9 mouse cellular contexts compared by ENCODE assay signal in genomic region chr4:140084521-140085011, GRCm38 (mm10).
A peak's percentile ranks its signal among the peaks of the same experiment; 100 is the strongest.
DNase-seq lines count a peak whose midpoint lies in the region; ATAC-seq and TF ChIP-seq lines count a peak whose summit lies in the region.
"Had no signal": no experiment of that assay in that cellular context is flagged by ENCODE, and none has a peak within 500 bp of the region (broad histone marks: within the 10 kb centered on the region; RNA-seq: fewer than 3 reads in every experiment).

No protein-coding gene starts in this region.

- no peaks in the 10 kb centered on the region for H3K79me2 ChIP-seq in liver, adult 2 months (ENCODE audit: control insufficient read depth, insufficient read depth, low read length)

- H3K4me2 ChIP-seq in embryonic facial prominence, embryonic 13.5 days: no peak overlapping the region
- H3K4me2 ChIP-seq in heart, postnatal 0 days (ENCODE audit: low read depth, low read length): no peak overlapping the region
- H3K4me2 ChIP-seq: neural tube, embryonic 12.5 days had no signal

- H3K27ac ChIP-seq in embryonic facial prominence, embryonic 13.5 days: no peak overlapping the region; the same call in 1 of the 2 replicates
- no peak overlapping the region for H3K27ac ChIP-seq in embryonic facial prominence, embryonic 10.5 days (replicated peaks)
- no peak overlapping the region for H3K27ac ChIP-seq in liver, adult 2 months (replicated peaks; ENCODE audit: insufficient read depth, low read depth, low read length)
- no peak overlapping the region for H3K27ac ChIP-seq in heart, postnatal 0 days (ENCODE audit: low read depth)
- H3K27ac ChIP-seq: neural tube, embryonic 12.5 days had no signal

- H3K4me3 ChIP-seq in embryonic facial prominence, embryonic 13.5 days: no peak overlapping the region
- no peak overlapping the region for H3K4me3 ChIP-seq in embryonic facial prominence, embryonic 10.5 days
- H3K4me3 ChIP-seq in liver, adult 2 months (ENCODE audit: insufficient read depth, low read depth, low read length): no peak overlapping the region
- H3K4me3 ChIP-seq in heart, postnatal 0 days (ENCODE audit: low read depth, low read length): no peak overlapping the region
- H3K4me3 ChIP-seq: neural tube, embryonic 12.5 days had no signal

- H3K9ac ChIP-seq in embryonic facial prominence, embryonic 13.5 days: no peak overlapping the region
- no peak overlapping the region for H3K9ac ChIP-seq in liver, adult 2 months (ENCODE audit: low read depth, low read length)
- no peak overlapping the region for H3K9ac ChIP-seq in heart, postnatal 0 days (replicated peaks; ENCODE audit: low read depth, low read length)
- H3K9ac ChIP-seq: neural tube, embryonic 12.5 days had no signal

- peak; percentile 56; the same call in 1 of the 2 replicates for ATAC-seq in embryonic facial prominence, embryonic 13.5 days (ENCODE audit: insufficient number of reproducible peaks, insufficient read depth, low FRiP score, low TSS enrichment, low read depth)
- peak; percentile 49; the same call in 1 of the 2 replicates for ATAC-seq in heart, postnatal 0 days (ENCODE audit: insufficient read depth, low read depth)
- ATAC-seq in megakaryocyte, adult 5-6 weeks (ENCODE audit: poor library complexity, severe bottlenecking): no peak

- TF ChIP-seq EP300 in heart, postnatal 0 days (IDR thresholded peaks at IDR 0.05; ENCODE audit: low read depth): no peak

- H3K9me3 ChIP-seq in embryonic facial prominence, embryonic 13.5 days: no peaks in the 10 kb centered on the region
- H3K9me3 ChIP-seq in embryonic facial prominence, embryonic 10.5 days: no peaks in the 10 kb centered on the region
- no peaks in the 10 kb centered on the region for H3K9me3 ChIP-seq in heart, postnatal 0 days (replicated peaks; ENCODE audit: control insufficient read depth, low read length)
- H3K9me3 ChIP-seq: neural tube, embryonic 12.5 days had no signal

- H3K36me3 ChIP-seq in embryonic facial prominence, embryonic 13.5 days: no peaks in the 10 kb centered on the region
- H3K36me3 ChIP-seq in embryonic facial prominence, embryonic 10.5 days (replicated peaks): no peaks in the 10 kb centered on the region
- H3K36me3 ChIP-seq in liver, adult 2 months (ENCODE audit: control insufficient read depth, insufficient read depth, low read length): no peaks in the 10 kb centered on the region
- no peaks in the 10 kb centered on the region for H3K36me3 ChIP-seq in heart, postnatal 0 days (replicated peaks; ENCODE audit: control insufficient read depth, insufficient read depth, low read length)
- H3K36me3 ChIP-seq: neural tube, embryonic 12.5 days had no signal

- no peak for TF ChIP-seq POLR2A in liver, adult 2 months (IDR thresholded peaks at IDR 0.05; ENCODE audit: extremely low read depth, insufficient read depth, low read length)

- DNase-seq in embryonic facial prominence, embryonic 10.5 days (ENCODE audit: low spot score): no peak
- DNase-seq in liver, adult 2 months (ENCODE audit: extremely low read depth, low read depth, low spot score): peak; percentile 60
- no peak for DNase-seq in liver
- no peak for DNase-seq in heart, postnatal 0 days (ENCODE audit: low spot score)
- DNase-seq in ovary, postnatal 14 days (ENCODE audit: low spot score): peak; percentile 22
- DNase-seq in lung, postnatal 4 days: no peak

- peaks cover 7% of the 10 kb centered on the region; the same call in 1 of the 2 replicates for H3K27me3 ChIP-seq in embryonic facial prominence, embryonic 13.5 days
- H3K27me3 ChIP-seq in embryonic facial prominence, embryonic 10.5 days (replicated peaks; ENCODE audit: low read depth, poor library complexity, severe bottlenecking): no peaks in the 10 kb centered on the region
- H3K27me3 ChIP-seq in liver, adult 2 months (ENCODE audit: control insufficient read depth, insufficient read depth, low read length): no peaks in the 10 kb centered on the region
- H3K27me3 ChIP-seq in heart, postnatal 0 days (ENCODE audit: control insufficient read depth, insufficient read depth, low read length): no peaks in the 10 kb centered on the region
- H3K27me3 ChIP-seq: neural tube, embryonic 12.5 days had no signal

- 43% methylated on average over 11 of the region's 11 CpGs for WGBS in embryonic facial prominence, embryonic 13.5 days
- 53% methylated on average over 11 of the region's 11 CpGs for WGBS in embryonic facial prominence, embryonic 10.5 days
- WGBS in liver, adult 2 months: 23% methylated on average over 11 of the region's 11 CpGs
- 31% methylated on average over 11 of the region's 11 CpGs for WGBS in heart, postnatal 0 days

- no peak for TF ChIP-seq CTCF in liver, adult 2 months (IDR thresholded peaks at IDR 0.05; ENCODE audit: low read depth, low read length)
- TF ChIP-seq CTCF in heart, postnatal 0 days (IDR thresholded peaks at IDR 0.05; ENCODE audit: low read depth): no peak

- H3K4me1 ChIP-seq in embryonic facial prominence, embryonic 13.5 days: peaks cover 8% of the 10 kb centered on the region; the same call in 1 of the 2 replicates
- H3K4me1 ChIP-seq in embryonic facial prominence, embryonic 10.5 days: peaks cover 10% of the 10 kb centered on the region
- no peaks in the 10 kb centered on the region for H3K4me1 ChIP-seq in liver, adult 2 months (ENCODE audit: control insufficient read depth, insufficient read depth, low read length)
- H3K4me1 ChIP-seq in heart, postnatal 0 days (ENCODE audit: control insufficient read depth, insufficient read depth): 0 out of 2 replicates have a peak, but pooled peaks cover 3% of the 10 kb centered on the region

Comparison
In these comparisons a context has a peak if more than half of its experiments do, and no peak if none do; other contexts are left out.
1. DNase-seq: peak in liver, adult 2 months (single experiment) and ovary, postnatal 14 days (single experiment); none in embryonic facial prominence, embryonic 10.5 days (single experiment), liver (single experiment), heart, postnatal 0 days (single experiment) and lung, postnatal 4 days (0 of 2).